Mouse (Mus musculus) adrenal gland, adult (tissue): ENCODE data around the gene Tdrd7.
A peak's percentile ranks its signal among the peaks of the same experiment; 100 is the strongest.

Experiments
- DNase-seq, 2 experiments: peaks; one replicate each; pipeline ENCODE4 v3.0.0; 2022 to 2023; ENCODE audit warnings: low spot score in 1 of 2; ENCODE audit not compliant: inconsistent age in 2 of 2

The Tdrd7 gene

DNA sequence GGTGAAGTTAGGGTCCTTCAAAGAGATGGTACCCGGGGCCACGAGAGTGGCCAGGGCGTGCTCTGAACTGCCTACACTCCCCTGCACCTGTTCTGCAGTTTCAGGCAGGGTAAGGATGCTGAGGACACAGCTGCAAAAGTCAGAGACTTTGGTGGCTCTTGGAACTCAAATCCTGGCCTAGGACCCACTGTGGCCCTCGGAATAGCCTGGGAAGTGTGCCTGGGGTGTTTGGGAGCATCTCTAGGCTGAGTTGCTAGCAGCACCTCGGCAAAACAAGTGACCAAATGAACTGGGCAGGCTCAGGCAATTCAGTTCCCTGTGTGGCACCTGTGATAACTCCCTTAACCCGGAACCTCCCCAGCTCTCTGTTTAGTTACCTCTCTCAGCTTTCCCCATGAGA is 74.8 kb downstream of the Tdrd7 start:
- DNase-seq = no peak

DNA sequence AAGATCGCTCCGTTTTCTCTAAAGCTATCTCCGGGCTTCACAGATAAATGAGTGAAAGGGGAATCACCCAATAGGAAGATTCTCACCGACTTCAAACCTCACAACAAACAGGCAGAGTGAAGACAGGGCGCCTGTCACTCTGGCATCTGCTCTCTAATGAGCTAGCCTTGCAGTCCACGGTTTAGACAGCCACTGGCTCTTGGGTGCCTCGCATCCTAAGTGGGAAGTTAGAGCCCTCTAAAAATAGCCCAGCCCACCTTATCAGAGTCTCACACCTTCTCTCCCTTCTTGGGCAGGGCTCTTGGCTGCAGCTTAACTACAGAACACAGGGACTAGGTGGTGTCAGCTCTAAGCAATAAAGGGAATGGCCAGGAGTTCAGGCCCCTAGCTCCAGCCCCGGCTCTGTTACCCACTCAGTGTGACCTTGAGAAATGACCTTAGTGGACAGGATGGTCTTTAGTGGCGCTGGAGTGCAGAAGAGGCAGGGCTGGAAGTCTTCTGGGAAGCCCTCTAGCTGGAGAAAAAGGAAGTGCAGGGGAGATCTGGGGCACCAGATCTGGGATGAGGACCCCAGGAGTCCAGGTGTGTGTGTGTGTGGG is 75.6 kb downstream of the Tdrd7 start:
- peak in 1 of 2 experiments; percentile 55 for DNase-seq

- DNase-seq = peak; percentile 74 to 82
Observed at GRCm38 (mm10) chr4:46041761-46042504, 76.8 kb downstream of the Tdrd7 start.

GRCm38 (mm10) chr4:46042505-46042850 is 77.3 kb downstream of the Tdrd7 start:
- no peak for DNase-seq

- no peak for DNase-seq
Observed at GRCm38 (mm10) chr4:46043361-46043760, 78.2 kb downstream of the Tdrd7 start.

DNA sequence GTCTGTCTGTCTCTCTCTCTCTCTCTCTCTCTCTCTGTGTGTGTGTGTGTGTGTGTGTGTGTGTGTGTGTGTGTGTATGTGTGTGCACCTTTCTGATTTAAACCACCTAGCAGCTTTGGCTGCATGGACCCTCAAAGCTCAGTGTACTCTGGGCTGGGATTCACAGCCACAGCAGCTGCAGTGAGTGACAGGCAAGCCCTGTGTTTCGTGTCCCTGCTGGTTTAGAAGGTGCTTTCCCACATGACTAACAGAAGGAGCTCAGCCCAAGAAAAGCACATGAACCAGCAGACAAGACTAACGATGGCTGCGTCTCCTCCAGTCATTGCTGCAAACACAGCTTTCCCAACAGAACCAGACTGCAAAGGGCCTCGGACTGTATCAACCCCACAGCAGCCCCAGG is 82.8 kb downstream of the Tdrd7 start:
- DNase-seq = no peak

- DNase-seq = no peak
Observed at GRCm38 (mm10) chr4:46048418-46048817, 83.3 kb downstream of the Tdrd7 start.

DNA sequence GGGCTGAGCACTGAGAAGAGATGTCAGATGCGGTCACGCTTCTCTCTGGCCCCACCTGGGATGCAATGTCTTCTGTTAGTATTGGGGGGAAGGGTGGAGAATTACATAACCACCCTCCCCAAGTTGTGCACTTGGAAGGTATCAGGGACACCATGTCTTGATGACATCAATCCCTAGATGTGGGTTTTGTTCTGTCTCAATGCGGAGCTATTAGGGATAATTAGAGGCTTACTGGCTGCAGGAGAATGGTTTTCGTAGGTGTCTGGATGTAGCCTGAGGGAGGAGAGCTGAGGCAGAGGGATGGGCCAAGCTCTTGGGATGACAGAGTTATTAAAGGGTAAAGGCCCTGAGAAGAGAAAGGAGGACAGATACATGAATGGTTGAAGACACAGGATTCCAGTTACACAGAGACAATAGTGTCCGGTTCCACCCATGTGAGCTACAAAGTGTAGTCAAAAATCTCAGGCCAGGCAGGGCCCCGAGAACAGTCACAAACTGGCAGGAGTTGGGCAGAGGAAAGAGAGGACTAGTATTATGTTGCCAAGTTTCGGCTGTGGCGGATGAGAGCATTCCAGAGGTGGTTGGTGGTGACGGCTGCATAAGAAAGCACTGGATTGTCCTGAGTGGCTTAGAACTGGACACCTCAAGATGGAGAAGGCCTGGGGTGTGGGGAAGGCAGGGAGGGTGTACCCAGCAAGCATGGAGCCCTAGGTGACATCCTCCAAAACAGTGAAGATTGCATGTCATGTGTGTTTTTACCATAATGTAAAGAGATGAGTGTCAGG is 88.4 kb downstream of the Tdrd7 start:
- DNase-seq = no peak

DNA sequence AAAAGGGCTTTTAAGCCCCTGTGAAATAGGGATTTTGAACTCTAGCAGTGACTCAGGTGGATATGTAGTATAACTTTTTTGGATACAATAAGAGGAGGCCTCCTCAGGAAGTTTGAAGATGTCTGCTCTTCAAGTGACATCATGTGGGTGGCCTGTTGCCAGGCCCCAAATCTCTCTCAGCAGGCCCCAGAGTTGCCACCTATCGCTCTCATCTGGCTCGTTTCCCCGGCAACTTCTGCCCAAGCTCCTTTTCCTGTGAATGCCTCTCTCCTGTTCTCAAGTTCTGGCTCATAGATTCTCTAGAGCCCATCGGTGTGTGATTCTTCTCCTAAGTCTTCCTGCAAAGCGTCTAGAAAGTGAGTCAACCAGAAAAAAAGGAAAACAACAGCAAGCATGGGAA is 91.0 kb downstream of the Tdrd7 start:
- no peak for DNase-seq

DNA sequence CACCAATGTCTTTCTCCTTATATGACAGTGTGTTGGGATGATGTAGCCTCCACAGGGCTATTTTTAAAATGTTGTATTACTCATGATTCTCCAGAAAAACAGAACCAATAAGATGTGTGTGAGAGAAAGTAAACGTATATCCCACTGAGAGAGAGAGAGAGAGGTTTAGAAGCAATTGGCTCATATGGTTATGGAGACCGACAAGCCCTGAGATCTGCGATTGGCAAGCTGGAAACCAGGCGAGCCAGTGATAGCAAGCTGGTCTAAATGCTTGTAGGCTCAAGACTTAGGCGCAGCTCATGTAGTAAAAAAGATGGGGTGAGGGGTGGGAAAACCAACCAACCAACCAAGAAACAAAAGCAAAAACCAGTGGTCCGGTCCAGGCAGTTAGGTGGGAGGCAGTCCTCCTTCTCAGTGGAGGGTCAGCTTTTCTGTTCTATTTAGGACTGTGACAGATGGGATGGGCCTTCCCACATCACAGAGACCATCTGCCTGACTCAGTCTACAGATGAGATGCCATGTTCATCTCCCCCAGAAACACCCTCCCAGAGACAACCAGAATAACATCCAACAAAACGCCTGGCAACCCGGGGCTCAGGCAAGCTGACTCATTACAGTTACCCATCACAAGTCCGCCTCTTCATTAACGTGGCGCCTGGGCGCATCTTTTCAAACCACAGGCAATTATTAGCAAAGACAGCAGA is 96.3 kb downstream of the Tdrd7 start:
- DNase-seq = peak in 1 of 2 experiments; percentile 16

- no peak for DNase-seq
Observed at GRCm38 (mm10) chr4:46063841-46064240, 98.7 kb downstream of the Tdrd7 start.

DNA sequence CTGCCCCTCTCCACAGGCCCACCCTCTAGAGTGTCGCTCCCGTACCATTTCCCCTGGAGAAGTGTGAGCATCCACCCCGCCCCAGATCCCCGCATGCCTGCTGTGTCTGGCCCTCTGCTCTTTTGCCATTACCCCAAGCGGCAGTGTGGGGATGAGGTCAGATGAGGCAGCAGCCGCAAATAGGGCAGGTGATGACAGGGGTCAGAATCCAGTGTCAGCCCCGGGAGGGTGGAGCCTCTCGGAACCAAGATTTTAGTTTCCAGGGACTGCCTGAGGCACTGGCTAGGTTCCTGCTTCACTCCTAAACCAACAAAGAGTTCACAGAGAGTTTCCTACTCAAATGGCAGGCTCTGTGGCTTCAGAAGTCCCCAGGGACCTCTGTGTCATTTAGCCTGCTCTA is 99.1 kb downstream of the Tdrd7 start:
- no peak for DNase-seq

GRCm38 (mm10) chr4:46064961-46065360 is 99.8 kb downstream of the Tdrd7 start:
- no peak for DNase-seq

GRCm38 (mm10) chr4:46065695-46066340 is 100.7 kb downstream of the Tdrd7 start:
- peak; percentile 58 to 72 for DNase-seq

DNA sequence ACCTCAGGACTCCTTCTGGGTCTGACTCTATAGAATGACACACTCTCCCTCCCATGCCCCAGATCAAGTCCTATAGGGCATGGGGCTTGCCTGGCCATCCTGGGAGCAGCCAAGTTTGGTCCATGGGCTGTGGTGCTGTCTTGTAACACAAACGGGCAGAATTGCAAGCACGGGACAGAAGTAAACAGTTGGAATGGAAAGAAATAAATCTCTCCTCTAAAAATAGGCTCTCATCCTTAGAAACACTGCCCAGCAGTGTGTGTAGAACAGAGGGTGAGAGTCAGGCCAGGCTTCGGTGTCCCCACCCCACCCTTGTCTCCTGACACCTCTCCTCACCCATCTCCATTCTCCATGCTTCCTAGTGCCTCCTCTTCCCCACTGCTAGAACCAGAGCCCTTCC is 102.9 kb downstream of the Tdrd7 start:
- DNase-seq = no peak

GRCm38 (mm10) chr4:46068573-46068972 is 103.4 kb downstream of the Tdrd7 start:
- no peak for DNase-seq

- DNase-seq = no peak
Observed at GRCm38 (mm10) chr4:46069851-46070482, 104.8 kb downstream of the Tdrd7 start.

DNA sequence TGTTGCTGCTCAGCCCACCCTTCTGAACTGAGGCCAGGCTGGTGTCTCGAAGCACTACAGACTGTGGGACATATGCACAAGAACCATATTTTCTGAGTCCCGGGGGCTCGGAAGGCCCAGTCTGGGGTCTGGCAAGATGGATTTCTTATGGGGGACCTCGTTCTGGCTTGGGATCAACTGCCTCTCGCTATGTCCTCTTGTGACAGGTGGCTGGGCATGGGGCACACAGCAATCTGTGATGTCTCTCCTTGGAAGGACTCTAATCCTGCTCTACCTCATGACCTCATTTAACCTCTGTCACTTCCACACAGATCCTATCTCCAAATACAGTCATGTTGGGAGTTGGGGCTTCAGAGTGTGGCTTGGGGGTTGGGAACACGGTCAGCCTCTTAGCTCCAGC is 107.5 kb downstream of the Tdrd7 start:
- no peak for DNase-seq

DNA sequence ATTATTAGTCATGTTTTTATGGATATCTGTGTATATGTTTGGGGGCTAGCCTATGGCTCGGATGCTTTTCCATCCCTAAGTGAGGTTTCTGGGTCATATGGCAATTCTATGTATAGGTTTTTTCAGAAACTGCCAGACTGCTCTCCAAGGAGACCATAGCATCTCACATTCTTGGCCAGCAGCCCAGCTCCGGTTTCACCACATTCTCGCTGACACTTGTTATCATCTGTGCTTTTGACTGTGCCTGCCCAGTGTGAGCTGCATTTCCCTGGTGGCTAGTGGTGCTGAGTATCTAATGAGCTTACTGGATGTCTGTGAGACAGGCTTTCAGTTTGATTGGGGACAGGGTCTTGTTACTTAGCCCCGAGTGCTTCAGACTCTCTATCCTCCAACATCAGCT is 108.6 kb downstream of the Tdrd7 start:
- no peak for DNase-seq

DNA sequence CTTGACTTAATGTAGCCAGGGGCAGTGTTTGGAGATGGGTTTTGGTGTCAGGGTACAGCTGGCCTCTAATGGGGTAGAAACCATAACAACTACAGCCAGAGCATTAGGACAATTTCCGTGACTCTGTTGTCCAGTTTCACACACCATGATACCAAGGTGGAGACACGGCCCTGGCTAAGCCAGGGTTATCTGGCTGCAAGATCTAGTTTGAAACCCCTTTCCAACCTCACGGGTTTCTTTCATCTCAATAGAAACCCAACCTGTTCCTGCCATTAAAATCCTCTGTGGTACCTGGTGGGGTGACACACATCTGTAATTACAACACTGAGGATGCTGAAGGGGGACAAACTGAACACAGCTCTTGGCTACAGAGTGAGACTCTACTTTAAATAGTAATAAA is 110.5 kb downstream of the Tdrd7 start:
- no peak for DNase-seq

DNA sequence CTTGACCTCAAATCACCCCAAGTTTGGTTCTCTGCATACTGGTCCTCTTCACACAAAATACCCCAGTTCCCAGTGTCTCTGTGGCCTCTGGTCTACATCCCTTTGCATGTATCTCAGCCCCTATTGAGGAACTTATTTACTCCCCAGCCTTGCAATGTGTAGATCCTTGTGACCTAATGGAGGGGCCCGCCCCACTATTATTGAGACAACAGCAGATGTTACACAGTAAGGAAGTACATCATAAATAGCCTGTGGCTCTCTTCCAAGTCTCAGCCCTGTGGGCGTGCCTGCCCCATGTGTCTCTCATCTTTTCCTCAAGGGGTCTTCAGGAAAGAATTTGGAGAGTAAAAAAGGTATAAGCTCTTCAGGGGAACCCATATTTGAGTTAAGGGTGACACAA is 111.8 kb downstream of the Tdrd7 start:
- DNase-seq = no peak
